Mouse (Mus musculus) CD4-positive, CD25-positive, alpha-beta regulatory T cell, adult 4 months (primary cell): Measurements from ENCODE around the gene Ubxn11. TPM values are rescaled to one million over a fixed set of nuclear protein-coding genes. Genes with fewer than 3 reads are reported as not detected.
"Not testable (repeated sequence)": the region's sequence is repeated elsewhere in the genome, so short reads cannot be mapped to it uniquely, and the experiment has no call there.

Experiments
- ATAC-seq: one replicate; pipeline ENCODE4 v1.8.0; 2017
- polyA plus RNA-seq, 2 experiments: library from polyadenylated mRNA; unstranded; fragments of 100-300 nt; shearing (Covaris generic); gene quantifications; one replicate each; pipeline ENCODE4 v1.2.1; 2017

Gene Ubxn11
- polyA plus RNA-seq, 2 experiments from 2014 or later, result 31.2 to 54.2 TPM

- ATAC-seq, result no peak
Measured at GRCm38 (mm10) chr4:134153656-134154055, 51.3 kb downstream of the Ubxn11 start.

GRCm38 (mm10) chr4:134154354-134154753, 52.0 kb downstream of the Ubxn11 start:
- ATAC-seq, result no peak

GRCm38 (mm10) chr4:134155531-134155930, 53.2 kb downstream of the Ubxn11 start:
- no peak for ATAC-seq

GRCm38 (mm10) chr4:134155961-134156465, 53.6 kb downstream of the Ubxn11 start:
- ATAC-seq, result no peak

GRCm38 (mm10) chr4:134156744-134157143, 54.4 kb downstream of the Ubxn11 start:
- no peak for ATAC-seq

GRCm38 (mm10) chr4:134157558-134157957, 55.2 kb downstream of the Ubxn11 start:
- no peak for ATAC-seq

GRCm38 (mm10) chr4:134158774-134159173, 56.4 kb downstream of the Ubxn11 start:
- no peak for ATAC-seq

GRCm38 (mm10) chr4:134160071-134160470, 57.7 kb downstream of the Ubxn11 start:
- ATAC-seq, result not testable (repeated sequence)

- ATAC-seq, result no peak
Measured at GRCm38 (mm10) chr4:134164591-134164990, 62.2 kb downstream of the Ubxn11 start.

- ATAC-seq, result no peak
Measured at GRCm38 (mm10) chr4:134165024-134165423, 62.7 kb downstream of the Ubxn11 start.

GRCm38 (mm10) chr4:134165548-134166465, 63.4 kb downstream of the Ubxn11 start:
- no peak for ATAC-seq

GRCm38 (mm10) chr4:134166906-134167305, 64.5 kb downstream of the Ubxn11 start:
- no peak for ATAC-seq

- no peak for ATAC-seq
Measured at GRCm38 (mm10) chr4:134172391-134172790, 70.0 kb downstream of the Ubxn11 start.

Other genes starting within 250 kb of the Ubxn11 start
- 100 to 1,000 TPM; 118 to 183 TPM for gene Rps6ka1, start 214.8 kb upstream of the Ubxn11 start, polyA plus RNA-seq
- gene Hmgn2, start 133.9 kb upstream of the Ubxn11 start, polyA plus RNA-seq, result 100 to 1,000 TPM; 379 to 453 TPM
- gene Dhdds, start 101.7 kb upstream of the Ubxn11 start, polyA plus RNA-seq, result 10 to 100 TPM; 23.5 to 24.3 TPM
- gene Lin28a, start 83.7 kb upstream of the Ubxn11 start, polyA plus RNA-seq, result not detected
- gene Zfp683, start 48.7 kb upstream of the Ubxn11 start, polyA plus RNA-seq, result 1 to 10 TPM in 1 of 2 experiments, under 1 TPM in 1; 0.85 to 1.3 TPM
- 10 to 100 TPM; 20.9 to 28.2 TPM for gene Crybg2, start 41.8 kb upstream of the Ubxn11 start, polyA plus RNA-seq
- gene Cd52, start 7.5 kb upstream of the Ubxn11 start, polyA plus RNA-seq, result 1,000 to 10,000 TPM; 2,918 to 3,094 TPM
- 1,000 to 10,000 TPM in 1 of 2 experiments, 100 to 1,000 TPM in 1; 977 to 1,004 TPM for gene Sh3bgrl3, start 26.2 kb downstream of the Ubxn11 start, polyA plus RNA-seq
- 100 to 1,000 TPM in 1 of 2 experiments, 10 to 100 TPM in 1; 72.5 to 166 TPM for gene Cep85, start 84.5 kb downstream of the Ubxn11 start, polyA plus RNA-seq
- gene Gm7534, start 100.4 kb downstream of the Ubxn11 start, polyA plus RNA-seq, result not detected
- not detected for gene Catsper4, start 124.8 kb downstream of the Ubxn11 start, polyA plus RNA-seq
- not detected for gene Cnksr1, start 135.8 kb downstream of the Ubxn11 start, polyA plus RNA-seq
- 1 to 10 TPM in 1 of 2 experiments, not detected in 1; 3.7 TPM for gene E130218I03Rik, start 141.1 kb downstream of the Ubxn11 start, polyA plus RNA-seq
- 1 to 10 TPM; 4.3 to 6.8 TPM for gene Zfp593, start 143.0 kb downstream of the Ubxn11 start, polyA plus RNA-seq
- not detected for gene Gm30191, start 144.4 kb downstream of the Ubxn11 start, polyA plus RNA-seq
- not detected for gene Grrp1, start 151.5 kb downstream of the Ubxn11 start, polyA plus RNA-seq
- 10 to 100 TPM; 20.7 to 24.2 TPM for gene Pdik1l, start 185.3 kb downstream of the Ubxn11 start, polyA plus RNA-seq
- not detected for gene Trim63, start 212.6 kb downstream of the Ubxn11 start, polyA plus RNA-seq
- under 1 TPM; 0.19 TPM for gene Slc30a2, start 240.6 kb downstream of the Ubxn11 start, polyA plus RNA-seq